22 mouse cellular contexts compared by ENCODE assay signal in genomic region chr9:73079349-73079748, GRCm38 (mm10). TPM values are rescaled to one million over a fixed set of nuclear protein-coding genes. Genes with fewer than 3 reads are reported as not detected.
DNase-seq lines count a peak whose midpoint lies in the region; ATAC-seq and TF ChIP-seq lines count a peak whose summit lies in the region.
"Not testable (repeated sequence)": the region's sequence is repeated elsewhere in the genome, so short reads cannot be mapped to it uniquely, and the experiment has no call there.
"Had no signal": no experiment of that assay in that cellular context is flagged by ENCODE, and none has a peak within 500 bp of the region (broad histone marks: within the 10 kb centered on the region; RNA-seq: fewer than 3 reads in every experiment).

No protein-coding gene starts in this region.

- H3K27me3 ChIP-seq in E14TG2a.4 (ENCODE audit: insufficient read depth, low read length); ES-Bruce4 (ENCODE audit: control insufficient read depth, insufficient read depth, low read length, poor library complexity, severe bottlenecking); midbrain, embryonic 11.5 days (ENCODE audit: control insufficient read depth, insufficient read depth, low read length): not testable (repeated sequence)

- not testable (repeated sequence) for H3K36me3 ChIP-seq in E14TG2a.4 (ENCODE audit: insufficient read depth, low read length); ES-Bruce4 (ENCODE audit: control insufficient read depth, insufficient read depth, low read length, poor library complexity, severe bottlenecking); ES-E14 (ENCODE audit: control insufficient read depth, insufficient read depth, low read length, poor library complexity, severe bottlenecking); midbrain, embryonic 11.5 days (ENCODE audit: control insufficient read depth, insufficient read depth, low read length)

- peak overlapping the region; percentile 5 for H3K9ac ChIP-seq in ES-Bruce4 (ENCODE audit: low read depth, poor library complexity, severe bottlenecking)
- H3K9ac ChIP-seq in ES-E14 (ENCODE audit: insufficient read depth, low read depth, low read length, poor library complexity, severe bottlenecking) = peak overlapping the region; percentile 48; the same call in 1 of the 2 replicates
- not testable (repeated sequence) for H3K9ac ChIP-seq in midbrain, embryonic 11.5 days (ENCODE audit: low read length)

- peak overlapping the region; percentile 15; the same call in 1 of the 2 replicates for H3K4me3 ChIP-seq in E14TG2a.4 (replicated peaks; ENCODE audit: low read length)
- not testable (repeated sequence) for H3K4me3 ChIP-seq in ES-Bruce4 (ENCODE audit: low read depth, low read length); ES-E14 (ENCODE audit: insufficient read depth in 1 of 2, low read depth in 1 of 2, low read length in 2 of 2, poor library complexity in 1 of 2, severe bottlenecking in 1 of 2); layer of hippocampus, adult 2 months; midbrain, embryonic 11.5 days (ENCODE audit: low read depth, low read length)

- not testable (repeated sequence) for TF ChIP-seq POLR2A in ES-Bruce4 (IDR thresholded peaks at IDR 0.05; ENCODE audit: insufficient read depth, low read length)

- H3K27ac ChIP-seq in ES-Bruce4 (ENCODE audit: insufficient read depth, low read length) (peak overlapping the region; percentile 87), ES-E14 (ENCODE audit: insufficient read depth, low read depth, low read length, poor library complexity, severe bottlenecking) (peak overlapping the region; percentile 76; the same call in 1 of the 2 replicates)
- H3K27ac ChIP-seq in layer of hippocampus, adult 2 months = peak overlapping the region; percentile 28; the same call in 1 of the 2 replicates
- H3K27ac ChIP-seq in midbrain, embryonic 11.5 days (ENCODE audit: low read depth, low read length) = not testable (repeated sequence)

- WGBS in midbrain, embryonic 11.5 days = 85% methylated on average over 10 of the region's 12 CpGs

- in situ Hi-C loops in ES-E14 (cut with MboI; ENCODE audit: low sequenced_read_pairs in 2 of 2, unreplicated experiment in 2 of 2) = not testable (repeated sequence)

- not testable (repeated sequence) for H3K9me3 ChIP-seq in E14TG2a.4 (ENCODE audit: low read length); ES-Bruce4 (replicated peaks; ENCODE audit: control insufficient read depth, insufficient read depth, low read length, poor library complexity, severe bottlenecking); ES-E14 (ENCODE audit: control insufficient read depth, insufficient read depth, low read depth, low read length); midbrain, embryonic 11.5 days (ENCODE audit: control insufficient read depth, low read length)

- not testable (repeated sequence) for TF ChIP-seq CTCF in E14TG2a.4 (conservative IDR thresholded peaks at IDR 0.05; ENCODE audit: low read length); ES-Bruce4 (IDR thresholded peaks at IDR 0.05; ENCODE audit: low read depth, low read length); layer of hippocampus, adult 2 months (conservative IDR thresholded peaks at IDR 0.05)

- H3K4me1 ChIP-seq in E14TG2a.4 (replicated peaks; ENCODE audit: low read depth, low read length) = peaks cover 84% of the 10 kb centered on the region
- H3K4me1 ChIP-seq in ES-Bruce4 (ENCODE audit: control insufficient read depth, insufficient read depth, low read length); midbrain, embryonic 11.5 days (ENCODE audit: control insufficient read depth, insufficient read depth, low read length): not testable (repeated sequence)
- H3K4me1 ChIP-seq in ES-E14 (ENCODE audit: control insufficient read depth in 2 of 2, insufficient read depth in 2 of 2, low read length in 2 of 2, poor library complexity in 1 of 2) = peaks cover 12 to 19% of the 10 kb centered on the region in 2 experiments

- TF ChIP-seq EP300 in ES-Bruce4 (IDR thresholded peaks at IDR 0.05; ENCODE audit: insufficient read depth, low read depth, low read length) = not testable (repeated sequence)

- DNase-seq in ES-CJ7 (ENCODE audit: low read depth, low spot score) (peak; percentile 61), R1 (ENCODE audit: low read depth, low spot score) (peak; percentile 79), ZHBTc4 (ENCODE audit: low read depth, low spot score) (peak; percentile 61)
- not testable (repeated sequence) for DNase-seq in ES-E14 (ENCODE audit: low read depth, low spot score); layer of hippocampus, adult 2 months (ENCODE audit: low spot score in 2 of 2)
- peak; percentile 69 for DNase-seq in midbrain, embryonic 11.5 days (ENCODE audit: low spot score, missing footprints)

- not testable (repeated sequence) for ATAC-seq in midbrain, embryonic 11.5 days (ENCODE audit: low FRiP score)

- H3K4me2 ChIP-seq in midbrain, embryonic 11.5 days = not testable (repeated sequence)

RNA-seq across cellular contexts. Expression of gene Khdc3, which starts 22.3 kb away (rescaled TPM):
- 2.3 and 4.0 TPM in 2 replicates for polyA plus RNA-seq in ES-Bruce4 (2011; ENCODE audit: insufficient read depth, insufficient read length, low read depth, missing spikeins)
- 19.9 and 48.1 TPM in 2 replicates for total RNA-seq in ES-E14 (2012; rRNA removed)
- total RNA-seq in layer of hippocampus, adult 2 months (2021) = 1 to 10 TPM; 3.8 to 5.4 TPM
- polyA plus RNA-seq in midbrain, embryonic 11.5 days (2014; fragmentation: Nextera tagmentation; extraction: Ambion mirVana) = not detected in 2 replicates
- total RNA-seq: MEL had no signal
- polyA plus RNA-seq: brain, embryonic 14.5 days; C2C12; Patski had no signal

RNA-seq across cellular contexts. Expression of gene Gm20509, which starts 22.9 kb away (rescaled TPM):
- polyA plus RNA-seq in ES-Bruce4 (2011; ENCODE audit: insufficient read depth, insufficient read length, low read depth, missing spikeins) = not detected in 2 replicates
- total RNA-seq in ES-E14 (2012; rRNA removed) = not detected in 2 replicates
- under 1 TPM in 1 of 2 experiments, not detected in 1; 0.91 TPM for total RNA-seq in layer of hippocampus, adult 2 months (2021)
- not detected in 2 replicates for polyA plus RNA-seq in midbrain, embryonic 11.5 days (2014; fragmentation: Nextera tagmentation; extraction: Ambion mirVana)
- total RNA-seq: adrenal gland, adult 18-20 months; adrenal gland, postnatal 10 days; adrenal gland, postnatal 14 days; adrenal gland, postnatal 4 days; CH12.LX; G1E; MEL had no signal
- polyA plus RNA-seq: activated CD4-positive, CD25-positive, alpha-beta regulatory T cell, adult 4 months; adrenal gland, adult 2 months; C2C12; CD4-positive, CD25-positive, alpha-beta regulatory T cell, adult 4 months; cerebellum, adult 2 months; G1E; Patski had no signal

RNA-seq across cellular contexts. Expression of gene Rsl24d1, which starts 33.9 kb away (rescaled TPM):
- 144 and 146 TPM in 2 replicates for polyA plus RNA-seq in ES-Bruce4 (2011; ENCODE audit: insufficient read depth, insufficient read length, low read depth, missing spikeins)
- total RNA-seq in ES-E14 (2012; rRNA removed) = 115 and 147 TPM in 2 replicates
- 10 to 100 TPM; 63.2 to 66.6 TPM for total RNA-seq in layer of hippocampus, adult 2 months (2021)
- polyA plus RNA-seq in midbrain, embryonic 11.5 days (2014; fragmentation: Nextera tagmentation; extraction: Ambion mirVana) = 172 and 184 TPM in 2 replicates

RNA-seq across cellular contexts. Expression of gene Rab27a, which starts 34.7 kb away (rescaled TPM):
- 16.1 and 18.2 TPM in 2 replicates for polyA plus RNA-seq in ES-Bruce4 (2011; ENCODE audit: insufficient read depth, insufficient read length, low read depth, missing spikeins)
- 4.6 and 7.5 TPM in 2 replicates for total RNA-seq in ES-E14 (2012; rRNA removed)
- total RNA-seq in layer of hippocampus, adult 2 months (2021) = 10 to 100 TPM; 14.5 to 17.3 TPM
- 0.52 and 0.55 TPM in 2 replicates for polyA plus RNA-seq in midbrain, embryonic 11.5 days (2014; fragmentation: Nextera tagmentation; extraction: Ambion mirVana)

RNA-seq across cellular contexts. Expression of gene Pigb, which starts 39.2 kb away (rescaled TPM):
- polyA plus RNA-seq in ES-Bruce4 (2011; ENCODE audit: insufficient read depth, insufficient read length, low read depth, missing spikeins) = 28.9 and 30.0 TPM in 2 replicates
- 14.9 and 18.0 TPM in 2 replicates for total RNA-seq in ES-E14 (2012; rRNA removed)
- total RNA-seq in layer of hippocampus, adult 2 months (2021) = 10 to 100 TPM; 16.8 to 17.7 TPM
- polyA plus RNA-seq in midbrain, embryonic 11.5 days (2014; fragmentation: Nextera tagmentation; extraction: Ambion mirVana) = 18.3 and 19.0 TPM in 2 replicates
